Mouse (Mus musculus): Measurements from ENCODE around the gene Blnk. TPM values are rescaled to one million over a fixed set of nuclear protein-coding genes. Genes with fewer than 3 reads are reported as not detected.

The Blnk gene
- polyA plus RNA-seq, 1 experiment from 2014 or later = 0.48 TPM

- 36% methylated on average over 3 of the region's 3 CpGs for WGBS (ENCODE audit: insufficient replicate concordance)
- Histone ChIP-seq H3K4me3 (replicated peaks) (no peak overlapping the region), H3K9me3 (replicated peaks) (0 out of 2 replicates have a peak, but pooled peaks cover 9% of the 10 kb centered on the region), H3K27ac (peak overlapping the region; percentile 37; the same call in 1 of the 2 replicates), H3K4me1 (replicated peaks) (peaks cover 30% of the 10 kb centered on the region), H3K4me2 (0 out of 2 replicates have a peak overlapping the region, but pooled peaks have one; percentile 4), H3K27me3 (peaks cover 10% of the 10 kb centered on the region; the same call in 1 of the 2 replicates), H3K36me3 (no peaks in the 10 kb centered on the region), H3K9ac (no peak overlapping the region)
- DNase-seq = peak; percentile 46
- peak; percentile 99 for ATAC-seq (ENCODE audit: low read depth)
Observed at GRCm38 (mm10) chr19:40999569-40999968, 5.2 kb upstream of the Blnk start.

GRCm38 (mm10) chr19:40998469-40999170 is 4.3 kb upstream of the Blnk start:
- Histone ChIP-seq H3K9ac (no peak overlapping the region), H3K36me3 (no peaks in the 10 kb centered on the region), H3K9me3 (replicated peaks) (0 out of 2 replicates have a peak, but pooled peaks cover 9% of the 10 kb centered on the region), H3K4me2 (no peak overlapping the region), H3K4me1 (replicated peaks) (peaks cover 35% of the 10 kb centered on the region), H3K4me3 (replicated peaks) (no peak overlapping the region), H3K27ac (peak overlapping the region; percentile 37), H3K27me3 (peaks cover 10% of the 10 kb centered on the region; the same call in 1 of the 2 replicates)
- no peak for ATAC-seq (ENCODE audit: low read depth)
- 27% methylated on average over 5 of the region's 5 CpGs for WGBS (ENCODE audit: insufficient replicate concordance)
- DNase-seq = no peak

- H3K27ac ChIP-seq = no peak overlapping the region
- no peak for ATAC-seq (ENCODE audit: low read depth)
- H3K27me3 ChIP-seq = peaks cover 10% of the 10 kb centered on the region; the same call in 1 of the 2 replicates
- DNase-seq = no peak
- peaks cover 40% of the 10 kb centered on the region for H3K4me1 ChIP-seq (replicated peaks)
- H3K36me3 ChIP-seq = no peaks in the 10 kb centered on the region
- no peak overlapping the region for H3K9ac ChIP-seq
- no peak overlapping the region for H3K4me2 ChIP-seq
- H3K4me3 ChIP-seq (replicated peaks) = no peak overlapping the region
- no peaks in the 10 kb centered on the region for H3K9me3 ChIP-seq (replicated peaks)
- WGBS (ENCODE audit: insufficient replicate concordance) = 76% methylated on average over 6 of the region's 6 CpGs
Observed at GRCm38 (mm10) chr19:40996722-40997121, 2.4 kb upstream of the Blnk start.

- Histone ChIP-seq H3K27ac (no peak overlapping the region), H3K4me1 (replicated peaks) (peaks cover 40% of the 10 kb centered on the region), H3K9ac (no peak overlapping the region), H3K4me3 (replicated peaks) (no peak overlapping the region), H3K4me2 (no peak overlapping the region), H3K27me3 (peaks cover 10% of the 10 kb centered on the region; the same call in 1 of the 2 replicates), H3K9me3 (replicated peaks) (no peaks in the 10 kb centered on the region), H3K36me3 (no peaks in the 10 kb centered on the region)
- ATAC-seq (ENCODE audit: low read depth) (no peak), DNase-seq (no peak)
- WGBS (ENCODE audit: insufficient replicate concordance) = 38% methylated on average over 21 of the region's 21 CpGs
Observed at GRCm38 (mm10) chr19:40995449-40996401, 1.4 kb upstream of the Blnk start.

- Histone ChIP-seq H3K4me2 (no peak overlapping the region), H3K36me3 (no peaks in the 10 kb centered on the region), H3K27me3 (peaks cover 10% of the 10 kb centered on the region; the same call in 1 of the 2 replicates), H3K9ac (no peak overlapping the region), H3K4me1 (replicated peaks) (peaks cover 38% of the 10 kb centered on the region), H3K27ac (no peak overlapping the region), H3K4me3 (replicated peaks) (no peak overlapping the region), H3K9me3 (replicated peaks) (no peaks in the 10 kb centered on the region)
- 42% methylated on average over 7 of the region's 7 CpGs for WGBS (ENCODE audit: insufficient replicate concordance)
- DNase-seq (no peak), ATAC-seq (ENCODE audit: low read depth) (no peak)
Observed at GRCm38 (mm10) chr19:40994911-40995310, 576 bp upstream of the Blnk start.

- Histone ChIP-seq H3K27me3 (peaks cover 16% of the 10 kb centered on the region), H3K27ac (no peak overlapping the region), H3K9ac (no peak overlapping the region), H3K4me3 (replicated peaks) (no peak overlapping the region), H3K36me3 (no peaks in the 10 kb centered on the region), H3K4me1 (replicated peaks) (peaks cover 22% of the 10 kb centered on the region), H3K4me2 (no peak overlapping the region), H3K9me3 (replicated peaks) (no peaks in the 10 kb centered on the region)
- ATAC-seq (ENCODE audit: low read depth) (no peak), DNase-seq (no peak)
- WGBS (ENCODE audit: insufficient replicate concordance) = 55% methylated on average over 5 of the region's 5 CpGs
Observed at GRCm38 (mm10) chr19:40993356-40993755, 979 bp downstream of the Blnk start.

GRCm38 (mm10) chr19:40992517-40993044 is 1.8 kb downstream of the Blnk start:
- Histone ChIP-seq H3K27ac (no peak overlapping the region), H3K4me2 (no peak overlapping the region), H3K9ac (no peak overlapping the region), H3K27me3 (peaks cover 16% of the 10 kb centered on the region), H3K36me3 (no peaks in the 10 kb centered on the region), H3K4me3 (replicated peaks) (no peak overlapping the region), H3K9me3 (replicated peaks) (no peaks in the 10 kb centered on the region), H3K4me1 (replicated peaks) (0 out of 2 replicates have a peak, but pooled peaks cover 17% of the 10 kb centered on the region)
- WGBS (ENCODE audit: insufficient replicate concordance) = 64% methylated on average over 8 of the region's 8 CpGs
- ATAC-seq (ENCODE audit: low read depth) (no peak), DNase-seq (no peak)

- H3K27ac ChIP-seq = no peak overlapping the region
- no peak overlapping the region for H3K4me3 ChIP-seq (replicated peaks)
- H3K9me3 ChIP-seq (replicated peaks) = no peaks in the 10 kb centered on the region
- no peak overlapping the region for H3K9ac ChIP-seq
- ATAC-seq (ENCODE audit: low read depth) (no peak), DNase-seq (no peak)
- H3K27me3 ChIP-seq = peaks cover 12% of the 10 kb centered on the region
- H3K4me1 ChIP-seq (replicated peaks) = 0 out of 2 replicates have a peak, but pooled peaks cover 17% of the 10 kb centered on the region
- H3K36me3 ChIP-seq = no peaks in the 10 kb centered on the region
- H3K4me2 ChIP-seq = no peak overlapping the region
- WGBS (ENCODE audit: insufficient replicate concordance) = 74% methylated on average over 11 of the region's 11 CpGs
Observed at GRCm38 (mm10) chr19:40992096-40992495, 2.2 kb downstream of the Blnk start.

- no peak overlapping the region for H3K4me2 ChIP-seq
Observed at GRCm38 (mm10) chr19:40991626-40992025, 2.7 kb downstream of the Blnk start.

GRCm38 (mm10) chr19:40990781-40991343 is 3.5 kb downstream of the Blnk start:
- DNase-seq = no peak
- no peak overlapping the region for H3K27ac ChIP-seq
- 79% methylated on average over 17 of the region's 17 CpGs for WGBS (ENCODE audit: insufficient replicate concordance)
- no peaks in the 10 kb centered on the region for H3K36me3 ChIP-seq
- H3K9me3 ChIP-seq (replicated peaks) = no peaks in the 10 kb centered on the region
- H3K4me2 ChIP-seq = no peak overlapping the region
- no peak overlapping the region for H3K9ac ChIP-seq
- H3K4me1 ChIP-seq (replicated peaks) = 0 out of 2 replicates have a peak, but pooled peaks cover 17% of the 10 kb centered on the region
- no peak overlapping the region for H3K4me3 ChIP-seq (replicated peaks)
- ATAC-seq (ENCODE audit: low read depth) = no peak
- peaks cover 10% of the 10 kb centered on the region for H3K27me3 ChIP-seq

More at GRCm38 (mm10) chr19:40991626-40992025, 2.7 kb downstream of the Blnk start:
- Histone ChIP-seq H3K9me3 (replicated peaks) (no peaks in the 10 kb centered on the region), H3K4me3 (replicated peaks) (no peak overlapping the region), H3K27me3 (peaks cover 12% of the 10 kb centered on the region), H3K4me1 (replicated peaks) (0 out of 2 replicates have a peak, but pooled peaks cover 17% of the 10 kb centered on the region), H3K36me3 (no peaks in the 10 kb centered on the region), H3K9ac (no peak overlapping the region), H3K27ac (no peak overlapping the region)
- WGBS (ENCODE audit: insufficient replicate concordance) = 61% methylated on average over 6 of the region's 7 CpGs
- no peak for DNase-seq
- no peak for ATAC-seq (ENCODE audit: low read depth)
